Mouse (Mus musculus): ENCODE measurements around the gene Chrdl2. TPM values are rescaled to one million over a fixed set of nuclear protein-coding genes. Genes with fewer than 3 reads are reported as not detected.

Gene Chrdl2
- total RNA-seq, 2 experiments from 2014 or later = not detected

DNA sequence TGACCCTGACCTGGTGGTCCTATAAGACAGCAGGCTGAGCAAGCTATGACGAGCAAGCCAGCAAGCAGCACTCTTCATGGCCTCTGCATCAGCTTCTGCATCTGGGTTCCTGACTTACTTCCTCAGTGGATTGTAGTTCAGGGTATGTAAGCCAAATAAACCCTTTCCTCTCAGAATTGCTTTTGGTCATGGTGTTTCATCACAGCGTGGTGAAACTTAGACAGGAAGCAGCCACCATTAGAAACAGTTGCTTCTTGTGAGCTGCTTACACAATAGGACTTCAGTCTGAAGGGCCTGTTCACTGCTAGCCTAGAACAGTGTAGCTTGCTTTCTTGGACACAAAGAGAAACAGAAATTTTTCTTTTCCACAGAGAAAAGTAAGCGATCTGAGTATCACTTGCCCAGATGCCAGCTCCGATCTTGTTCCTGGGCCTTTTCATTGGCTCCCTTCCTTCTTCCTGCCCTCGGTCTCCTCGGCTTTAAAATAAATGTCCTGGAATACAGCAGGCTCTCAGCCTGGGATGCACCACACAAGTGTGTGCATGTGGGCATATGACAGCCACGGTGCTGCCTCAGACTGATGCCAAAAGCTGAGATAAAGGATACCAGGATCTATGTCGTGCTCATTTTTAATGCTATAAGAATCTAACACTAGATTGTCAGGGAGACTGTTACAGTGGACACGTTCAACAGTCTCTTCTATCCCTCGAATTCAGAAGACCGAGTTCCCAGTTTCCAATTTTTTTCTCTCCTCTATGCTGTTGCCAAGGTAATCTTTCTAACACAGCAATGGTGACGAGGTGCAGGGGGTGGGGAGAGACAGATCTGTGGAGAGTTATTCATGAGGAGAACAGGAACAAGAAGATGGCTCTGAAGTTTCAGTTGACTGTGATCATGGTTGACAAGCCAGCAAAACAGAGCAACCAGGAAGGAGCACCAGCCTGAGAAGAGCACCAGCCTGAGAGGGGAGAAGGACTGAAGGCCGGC is 23.4 kb upstream of the Chrdl2 start:
- DNase-seq (ENCODE audit: low spot score in 2 of 2) = no peak

DNA sequence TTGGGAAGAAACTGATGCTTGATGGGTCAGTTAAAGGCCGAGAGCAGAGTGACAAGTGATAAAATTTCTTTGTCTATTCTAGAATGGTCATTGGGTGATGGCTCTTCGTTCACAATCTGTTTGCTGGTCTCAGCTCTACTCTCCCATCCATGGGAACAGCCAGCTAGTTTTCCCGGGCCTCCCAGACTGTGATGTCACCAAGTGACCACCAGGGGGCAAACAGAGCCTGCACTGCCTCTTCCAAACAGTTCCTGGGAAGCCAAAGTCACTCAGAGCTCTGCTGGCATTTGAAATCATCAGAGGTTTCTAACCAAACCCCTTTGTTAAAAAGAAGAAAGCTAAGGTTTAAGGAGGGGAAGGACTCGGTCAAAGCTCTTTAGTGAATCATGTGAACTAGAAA is 17.2 kb upstream of the Chrdl2 start:
- DNase-seq (ENCODE audit: low spot score in 2 of 2) = peak; percentile 30 to 44

DNA sequence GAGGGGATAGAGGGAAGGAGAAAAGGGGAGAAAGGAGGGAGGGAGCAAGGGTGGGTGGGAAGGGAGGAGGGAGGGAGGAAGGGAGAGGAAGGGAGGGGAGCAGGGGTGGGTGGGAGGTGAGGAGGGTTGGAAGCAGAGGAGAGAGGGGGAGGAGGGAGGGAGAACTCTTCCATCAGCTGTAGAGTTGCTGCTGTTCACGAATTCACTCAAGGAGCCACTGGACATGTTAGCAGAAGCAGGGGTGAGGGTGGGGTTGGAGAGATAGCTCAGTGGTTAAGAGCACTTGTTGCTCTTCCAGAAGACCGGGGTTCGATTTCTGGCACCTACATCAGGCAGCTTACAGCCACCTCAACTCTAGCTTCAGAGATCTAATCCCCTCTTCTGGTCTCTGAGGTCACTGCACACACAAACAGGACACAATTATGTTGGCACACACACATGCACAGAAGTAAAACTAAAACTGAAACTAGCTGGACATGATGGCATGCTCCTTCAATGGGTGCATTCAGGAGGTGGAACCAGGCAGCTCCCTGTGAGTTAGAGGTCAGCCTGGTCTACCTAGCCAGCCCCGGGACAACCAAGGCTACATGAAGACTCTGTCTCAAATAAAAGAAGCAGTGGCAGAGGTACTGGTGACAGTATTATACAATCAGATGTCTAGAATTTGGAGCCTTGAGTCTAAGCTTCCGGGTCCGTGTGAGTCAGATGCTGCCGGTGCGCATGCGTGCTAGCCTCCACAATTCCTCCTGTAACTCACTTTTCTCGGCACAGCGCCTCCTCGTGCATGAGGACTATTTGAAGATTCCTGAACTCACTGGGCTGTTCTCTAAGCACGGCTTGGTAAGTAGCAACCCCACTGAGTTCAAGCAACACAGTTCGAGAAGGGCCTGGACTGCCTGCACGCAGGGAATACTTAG is 15.9 kb upstream of the Chrdl2 start:
- peak in 1 of 2 experiments; percentile 26 for DNase-seq (ENCODE audit: low spot score in 2 of 2)

DNA sequence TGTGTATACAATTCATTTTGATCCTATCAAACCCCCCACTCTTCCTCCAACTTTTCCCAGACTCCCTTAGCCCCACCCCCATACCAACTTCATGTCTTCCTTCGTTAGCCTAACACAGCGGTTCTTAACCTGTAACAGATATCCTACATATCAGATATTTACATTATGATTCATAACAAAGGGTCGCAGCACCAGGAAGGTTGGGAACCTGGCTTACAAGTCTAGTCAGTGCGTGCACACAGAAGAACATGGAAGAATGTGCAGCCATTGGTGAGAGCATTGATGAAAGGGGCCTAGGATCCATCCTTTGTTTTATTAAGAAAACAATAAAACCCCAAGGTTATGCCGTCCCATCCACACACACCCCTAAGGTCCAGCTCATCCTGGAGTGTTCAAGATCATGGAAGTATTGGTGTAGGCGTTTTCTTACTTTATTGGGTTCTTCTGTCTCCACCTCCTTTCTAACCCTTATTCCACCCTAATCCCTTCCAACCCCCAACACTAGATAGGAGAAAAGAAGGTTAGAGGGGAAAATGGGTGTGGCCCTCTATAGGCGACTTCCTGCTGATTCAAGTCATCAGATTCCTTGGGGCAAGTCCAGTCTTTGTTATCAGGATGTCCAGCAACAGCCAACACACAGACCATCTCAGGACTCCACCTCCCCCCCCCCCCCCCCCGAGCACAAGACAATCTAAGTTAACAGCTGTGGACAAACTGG is 14.8 kb upstream of the Chrdl2 start:
- DNase-seq (ENCODE audit: low spot score in 2 of 2) = no peak

DNA sequence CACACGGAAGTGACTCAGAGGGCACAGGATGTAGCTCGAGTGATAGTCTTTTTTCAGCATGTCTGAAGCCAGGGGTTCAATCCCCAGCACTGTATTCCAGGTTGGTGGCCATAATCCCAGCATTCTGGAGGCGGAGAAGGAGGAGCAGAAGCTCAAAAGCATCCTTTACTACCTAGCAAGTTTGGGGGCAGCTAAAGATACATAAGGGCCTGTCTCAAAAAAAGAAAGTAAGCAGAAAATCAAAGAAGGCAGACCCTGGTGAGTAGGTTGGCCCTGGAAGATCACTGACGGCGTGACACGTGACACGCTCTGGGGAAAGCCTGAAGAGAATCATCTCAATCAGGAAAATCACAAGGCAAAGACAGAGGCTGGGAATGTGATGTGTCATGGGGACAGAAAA is 12.8 kb upstream of the Chrdl2 start:
- DNase-seq (ENCODE audit: low spot score in 2 of 2) = no peak

DNA sequence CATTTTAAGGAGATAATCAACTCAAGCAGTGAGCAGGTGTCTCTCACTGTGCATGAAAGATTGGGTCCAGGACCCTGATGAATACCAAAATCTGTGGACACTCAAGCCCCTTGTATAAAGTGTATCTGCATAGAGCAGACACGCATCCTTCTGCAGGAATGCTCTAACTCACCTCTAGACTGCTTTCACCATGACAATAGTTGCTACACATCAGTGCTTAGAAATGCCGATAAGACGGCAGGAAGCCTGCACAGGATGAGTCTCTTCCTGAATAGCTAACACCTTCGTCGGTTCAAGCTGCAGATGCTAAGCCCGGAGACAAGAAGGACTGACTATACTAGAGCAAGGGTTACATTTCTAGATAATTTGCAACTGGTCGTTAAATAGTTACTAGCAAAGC is 10.8 kb upstream of the Chrdl2 start:
- no peak for DNase-seq (ENCODE audit: low spot score in 2 of 2)

DNA sequence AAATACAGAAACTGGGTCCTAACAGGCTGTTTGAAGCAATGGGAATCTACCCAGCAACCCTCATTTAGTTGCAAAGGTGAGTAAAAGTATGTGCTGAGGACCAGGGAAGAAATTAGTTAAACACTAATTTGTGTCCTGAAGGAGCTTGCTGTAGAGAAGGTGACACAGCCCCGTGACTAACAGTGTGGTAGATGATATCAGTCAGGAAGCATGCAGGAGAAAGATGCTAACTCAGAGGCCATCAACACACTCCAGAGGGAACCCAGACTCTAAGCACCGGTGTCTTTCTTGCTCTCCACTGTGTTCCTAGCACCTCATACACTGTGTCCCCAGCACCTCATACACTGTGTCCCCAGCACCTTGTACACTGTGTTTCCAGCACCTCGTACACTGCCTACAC is 7.3 kb upstream of the Chrdl2 start:
- no peak for DNase-seq (ENCODE audit: low spot score in 2 of 2)

DNA sequence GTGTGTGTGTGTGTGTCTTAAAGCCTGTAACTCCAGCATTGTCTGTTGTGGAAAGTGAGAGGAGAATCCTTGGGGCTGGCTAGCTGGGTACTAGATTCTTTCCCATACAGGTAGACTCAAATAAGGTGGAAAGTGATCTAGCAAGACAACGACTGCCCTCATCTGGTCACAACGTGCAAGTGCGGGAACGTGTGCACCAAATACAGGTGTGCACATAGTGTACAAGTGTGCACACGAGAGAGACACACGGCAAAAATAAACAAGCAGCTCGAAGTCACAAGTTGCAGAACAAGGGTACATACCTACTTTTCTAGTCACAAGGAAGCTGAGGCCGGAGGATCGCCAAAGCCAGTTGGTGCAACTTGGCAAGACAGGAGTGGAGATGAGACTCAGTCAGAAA is 2.2 kb upstream of the Chrdl2 start:
- no peak for DNase-seq (ENCODE audit: low spot score in 2 of 2)

DNA sequence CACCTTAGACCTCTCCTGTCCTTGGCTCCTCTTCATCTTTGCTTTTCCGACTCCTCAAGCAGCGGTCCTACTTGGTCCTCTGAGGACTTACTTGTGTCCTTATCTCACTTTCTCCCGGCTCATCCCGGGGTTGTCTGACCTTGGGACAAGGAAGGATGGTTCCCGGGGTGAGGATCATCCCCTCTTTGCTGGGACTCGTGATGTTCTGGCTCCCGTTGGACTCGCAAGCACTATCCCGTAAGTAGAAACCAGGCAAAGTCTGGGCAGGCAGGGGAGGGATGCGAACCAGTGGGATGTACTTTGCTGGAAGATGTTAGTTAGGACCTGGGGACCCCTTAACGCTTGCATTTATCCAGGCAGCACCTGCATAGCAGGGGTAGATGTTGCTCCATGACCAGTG is 439 bp downstream of the Chrdl2 start:
- no peak for DNase-seq (ENCODE audit: low spot score in 2 of 2)

DNA sequence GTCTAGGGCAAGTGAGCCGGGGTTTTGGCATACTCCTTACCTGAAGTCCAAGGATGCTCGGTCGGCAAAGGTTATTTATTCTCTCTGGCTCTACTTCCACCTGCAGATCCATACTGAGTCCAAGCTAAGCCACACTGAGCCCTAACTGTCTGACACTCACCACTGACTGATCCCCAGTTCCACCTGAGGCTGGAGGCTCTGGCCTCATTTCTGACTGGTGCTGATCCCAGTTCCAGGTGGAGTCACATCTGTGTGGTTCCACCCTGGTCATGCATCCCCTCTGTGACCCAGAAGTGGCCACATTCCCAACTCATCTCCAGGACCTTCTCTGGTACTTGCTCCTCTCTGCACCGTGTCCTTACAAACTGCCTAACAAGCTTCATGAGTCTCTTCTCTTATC is 2.8 kb downstream of the Chrdl2 start:
- no peak for DNase-seq (ENCODE audit: low spot score in 2 of 2)

DNA sequence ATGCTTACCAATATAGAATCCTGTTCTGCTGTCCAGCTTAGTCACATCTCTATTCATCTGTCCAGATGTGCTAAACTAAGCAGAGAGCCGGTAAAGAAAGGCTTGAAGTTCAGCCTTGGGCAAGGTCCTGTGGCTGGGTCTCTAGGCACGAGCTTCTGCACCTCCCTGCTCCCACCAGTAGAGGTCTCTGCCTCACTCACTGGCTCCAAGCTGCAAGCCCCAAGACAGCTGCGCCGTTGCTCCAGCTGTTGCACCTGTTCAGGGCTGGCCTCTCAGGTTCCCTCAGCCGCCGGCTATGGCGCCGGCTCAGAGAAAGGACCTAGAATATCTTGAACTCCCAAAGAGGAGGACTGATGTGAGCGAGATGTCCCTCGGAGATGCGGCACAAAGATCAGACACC is 3.7 kb downstream of the Chrdl2 start:
- DNase-seq (ENCODE audit: low spot score in 2 of 2) = peak in 1 of 2 experiments; percentile 36

DNA sequence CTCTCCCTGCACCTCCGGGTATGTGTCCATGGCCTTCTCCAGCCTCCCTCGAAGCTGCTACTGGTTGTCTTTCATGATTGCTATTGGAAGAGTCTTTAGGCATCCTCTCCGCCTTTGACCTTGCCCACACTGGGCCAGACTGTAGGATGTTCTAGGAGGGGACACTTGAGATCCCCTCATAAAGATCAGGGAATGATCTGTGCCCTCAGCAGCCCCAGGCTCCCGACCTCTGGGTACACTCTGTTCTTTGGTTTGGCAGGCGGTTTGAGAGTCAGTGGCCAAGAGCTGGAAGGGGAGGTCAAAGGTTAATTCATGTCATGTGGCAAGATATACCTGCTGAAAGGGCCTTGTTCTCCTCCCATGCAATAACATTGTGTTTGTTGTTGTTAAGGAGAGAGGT is 4.7 kb downstream of the Chrdl2 start:
- no peak for DNase-seq (ENCODE audit: low spot score in 2 of 2)

DNA sequence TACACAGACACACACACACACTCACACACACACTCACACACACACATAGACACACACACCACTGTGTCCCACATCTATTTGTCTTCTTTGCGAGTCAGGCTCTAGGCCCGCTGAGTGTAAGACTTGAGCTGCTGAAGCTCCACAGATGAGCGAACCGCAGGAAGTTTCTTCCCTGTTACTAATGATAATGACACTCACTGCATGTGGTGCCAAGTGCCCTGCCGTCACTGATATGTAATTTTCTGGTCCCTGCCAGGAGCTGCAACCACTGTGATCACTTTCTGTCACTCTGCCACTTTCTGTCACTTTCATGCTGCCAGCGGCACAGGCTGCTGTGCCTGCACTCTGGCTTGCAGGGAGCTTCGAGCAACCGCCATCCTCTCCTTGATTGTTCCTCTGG is 6.1 kb downstream of the Chrdl2 start:
- DNase-seq (ENCODE audit: low spot score in 2 of 2) = no peak

DNA sequence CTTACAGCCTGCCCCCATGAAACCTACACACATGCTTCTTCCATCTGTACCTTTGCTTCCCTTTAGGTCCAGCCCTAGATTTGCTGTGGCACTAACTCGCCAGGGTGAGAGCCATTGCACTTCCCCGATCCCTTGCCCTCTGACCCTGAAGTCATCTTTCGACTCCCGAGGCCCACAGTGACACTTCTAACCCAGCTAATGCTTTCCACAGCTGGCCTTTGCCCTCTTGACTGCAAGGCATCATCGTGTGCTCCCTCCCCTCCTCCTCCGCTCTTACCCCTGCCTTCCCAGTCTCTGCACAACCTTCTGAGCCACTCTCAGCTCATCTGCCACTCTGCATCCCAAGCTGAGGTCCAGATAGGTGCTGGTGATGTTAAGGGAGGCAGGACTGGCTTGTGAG is 6.5 kb downstream of the Chrdl2 start:
- DNase-seq (ENCODE audit: low spot score in 2 of 2) = no peak

DNA sequence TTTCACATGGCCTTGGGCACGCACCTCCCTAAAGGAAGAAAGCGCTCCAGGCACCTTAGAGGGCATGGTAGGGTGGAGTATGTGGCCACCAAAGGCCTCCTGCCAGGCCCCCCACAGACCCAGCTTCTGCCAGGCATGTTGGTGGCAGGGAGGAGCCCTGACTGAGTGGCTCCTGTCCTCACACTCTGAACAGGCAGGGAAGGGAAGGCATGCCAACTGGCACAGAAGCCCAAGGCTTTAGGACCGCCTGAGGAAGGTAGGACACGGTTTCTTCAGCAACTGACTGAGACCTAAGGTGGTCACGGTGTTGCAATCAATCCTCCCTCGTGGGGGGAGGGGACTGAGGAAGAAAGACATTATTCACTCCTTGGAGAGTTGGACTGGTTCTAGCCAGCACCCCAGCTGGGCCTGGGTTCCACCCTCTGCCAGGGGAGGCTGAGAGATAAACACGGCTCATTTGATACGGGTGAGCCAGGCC is 8.2 kb downstream of the Chrdl2 start:
- peak in 1 of 2 experiments; percentile 15 for DNase-seq (ENCODE audit: low spot score in 2 of 2)

DNA sequence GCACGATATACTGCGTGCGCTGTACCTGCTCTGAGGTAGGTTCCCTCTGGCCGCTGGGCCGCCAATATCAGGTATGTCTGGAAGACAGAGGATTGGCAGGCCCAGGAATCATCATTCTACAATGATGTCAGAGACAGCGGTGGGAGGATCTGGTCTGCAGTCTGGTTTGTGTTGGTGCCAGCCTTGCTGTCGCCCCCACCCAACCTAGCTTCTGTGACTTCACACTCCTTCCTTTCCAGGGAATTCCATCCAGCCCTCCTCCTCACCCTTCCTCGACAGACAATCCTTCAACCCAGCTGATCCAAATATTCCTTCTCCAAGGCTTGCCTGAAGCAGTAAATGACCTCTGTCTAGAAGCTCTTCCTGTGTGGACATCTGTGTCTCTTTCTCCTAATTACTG is 11.1 kb downstream of the Chrdl2 start:
- DNase-seq (ENCODE audit: low spot score in 2 of 2) = no peak

DNA sequence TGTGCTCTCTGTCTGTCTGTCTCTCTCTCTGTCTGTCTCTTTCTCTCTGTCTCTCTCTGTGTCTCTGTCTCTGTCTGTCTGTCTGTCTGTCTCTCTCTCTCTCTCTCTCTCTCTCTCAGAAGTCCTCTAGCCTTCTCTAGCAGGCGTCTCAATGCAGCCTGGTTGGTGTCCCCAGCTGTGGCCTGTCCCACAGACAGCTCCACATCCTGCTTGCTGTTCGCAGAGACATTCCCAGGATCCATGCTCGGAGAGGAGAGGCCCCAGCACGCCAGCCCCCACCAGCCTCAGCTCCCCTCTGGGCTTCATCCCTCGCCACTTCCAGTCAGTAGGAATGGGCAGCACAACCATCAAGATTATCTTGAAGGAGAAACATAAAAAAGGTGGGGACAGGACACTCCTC is 21.4 kb downstream of the Chrdl2 start:
- no peak for DNase-seq (ENCODE audit: low spot score in 2 of 2)

DNA sequence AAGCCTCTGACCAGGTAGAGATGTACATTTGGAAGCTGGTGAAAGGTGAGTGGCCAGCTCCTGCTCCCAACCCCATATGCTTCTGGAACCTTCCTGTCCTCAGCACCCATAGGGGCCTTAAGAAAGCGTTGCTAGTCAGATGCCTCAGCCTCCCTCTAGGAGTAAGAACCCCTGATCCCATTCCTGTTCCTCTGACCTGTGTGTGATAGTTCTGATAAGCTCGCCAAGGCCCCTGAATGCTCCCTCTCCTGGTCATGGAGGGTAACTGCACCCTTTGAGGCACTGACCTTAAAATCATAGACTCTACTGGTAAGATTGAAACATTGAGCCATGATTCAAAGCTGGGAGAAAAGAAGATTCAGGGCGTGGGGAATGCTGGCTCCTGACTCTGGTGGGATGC is 23.3 kb downstream of the Chrdl2 start:
- DNase-seq (ENCODE audit: low spot score in 2 of 2) = peak in 1 of 2 experiments; percentile 15

DNA sequence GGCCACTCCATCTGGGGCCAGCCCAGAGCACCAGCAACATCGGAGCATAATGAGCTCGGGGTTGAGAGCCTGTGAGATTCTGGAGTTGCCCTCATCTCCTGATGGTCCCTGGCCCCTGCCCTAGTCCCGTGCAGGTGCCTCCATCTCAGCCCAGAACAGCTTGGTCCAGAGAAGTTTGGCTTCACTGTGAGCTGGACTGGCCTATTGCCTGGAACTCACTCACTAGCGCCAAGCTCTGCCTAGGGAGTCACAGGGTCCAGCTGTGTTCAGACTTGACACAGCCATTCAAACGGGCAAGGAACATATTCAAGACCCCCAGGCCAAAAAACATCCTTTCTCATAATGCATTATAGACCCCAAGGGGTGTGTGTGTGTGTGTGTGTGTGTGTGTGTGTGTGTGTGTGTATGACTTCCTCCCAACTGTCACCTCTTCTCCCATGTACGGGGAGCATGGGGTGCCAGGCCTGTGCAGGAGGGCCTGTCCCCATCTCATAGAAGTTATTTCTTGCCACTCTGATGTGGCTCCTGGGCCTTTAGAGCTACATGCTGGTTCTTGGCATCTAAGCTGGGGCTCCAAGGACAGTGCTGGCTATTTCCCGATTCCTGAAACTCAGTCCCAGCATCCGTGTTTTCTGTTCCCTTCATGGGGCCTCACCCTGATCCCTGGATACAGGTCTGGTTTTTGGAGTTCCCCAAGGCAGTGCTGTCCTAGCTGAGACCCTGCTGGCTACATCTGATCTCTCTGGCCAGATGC is 25.2 kb downstream of the Chrdl2 start:
- no peak for DNase-seq (ENCODE audit: low spot score in 2 of 2)

DNA sequence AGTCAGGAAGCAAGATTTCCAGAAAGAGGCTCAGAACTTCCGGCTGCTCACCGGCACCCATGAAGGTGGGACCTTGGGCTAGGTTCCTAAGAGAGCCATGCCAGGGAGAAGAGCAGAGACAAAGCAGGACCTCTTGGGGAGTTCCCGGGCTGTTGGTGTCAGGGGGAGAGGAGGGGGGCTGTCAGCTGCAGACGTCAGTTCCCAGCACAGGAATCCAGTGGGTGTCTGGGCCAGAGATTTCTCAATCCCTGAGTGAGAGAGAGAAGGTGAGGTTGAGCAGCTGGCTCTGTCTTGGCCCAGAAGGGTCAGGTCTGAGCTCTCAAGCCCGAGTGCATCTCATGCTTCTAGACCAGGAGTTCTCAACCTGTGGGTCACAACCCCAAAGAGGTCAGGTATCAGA is 27.7 kb downstream of the Chrdl2 start:
- no peak for DNase-seq (ENCODE audit: low spot score in 2 of 2)
